Mouse (Mus musculus): ENCODE measurements around the gene Slc12a7.
A peak's percentile ranks its signal among the peaks of the same experiment; 100 is the strongest.

The Slc12a7 gene

GRCm38 (mm10) chr13:73821251-73821650 lies 88.4 kb downstream of the Slc12a7 start:
- no peak for DNase-seq (ENCODE audit: low spot score)

GRCm38 (mm10) chr13:73822187-73822800 lies 89.4 kb downstream of the Slc12a7 start:
- DNase-seq (ENCODE audit: low spot score), result peak; percentile 74

GRCm38 (mm10) chr13:73823711-73824110 lies 90.8 kb downstream of the Slc12a7 start:
- DNase-seq (ENCODE audit: low spot score), result no peak

- no peak for DNase-seq (ENCODE audit: low spot score)
Measured at GRCm38 (mm10) chr13:73827243-73827642, 94.3 kb downstream of the Slc12a7 start.

- DNase-seq (ENCODE audit: low spot score), result peak; percentile 77
Measured at GRCm38 (mm10) chr13:73831486-73831885, 98.6 kb downstream of the Slc12a7 start.

- peak; percentile 66 for DNase-seq (ENCODE audit: low spot score)
Measured at GRCm38 (mm10) chr13:73833809-73834208, 100.9 kb downstream of the Slc12a7 start.

- no peak for DNase-seq (ENCODE audit: low spot score)
Measured at GRCm38 (mm10) chr13:73835791-73836190, 102.9 kb downstream of the Slc12a7 start.

- DNase-seq (ENCODE audit: low spot score), result no peak
Measured at GRCm38 (mm10) chr13:73836491-73836890, 103.6 kb downstream of the Slc12a7 start.

GRCm38 (mm10) chr13:73837708-73838107 lies 104.8 kb downstream of the Slc12a7 start:
- DNase-seq (ENCODE audit: low spot score), result no peak

GRCm38 (mm10) chr13:73839137-73839548 lies 106.2 kb downstream of the Slc12a7 start:
- DNase-seq (ENCODE audit: low spot score), result no peak

- DNase-seq (ENCODE audit: low spot score), result peak; percentile 39
Measured at GRCm38 (mm10) chr13:73839740-73840139, 106.8 kb downstream of the Slc12a7 start.

- no peak for DNase-seq (ENCODE audit: low spot score)
Measured at GRCm38 (mm10) chr13:73842696-73843095, 109.8 kb downstream of the Slc12a7 start.

- peak; percentile 43 for DNase-seq (ENCODE audit: low spot score)
Measured at GRCm38 (mm10) chr13:73846589-73847464, 113.9 kb downstream of the Slc12a7 start.

- DNase-seq (ENCODE audit: low spot score), result peak; percentile 91
Measured at GRCm38 (mm10) chr13:73847465-73847836, 114.6 kb downstream of the Slc12a7 start, which contains the start of gene Nkd2. Gene Nkd2 (minus strand): TSS chr13:73847631.

All from embryo, embryonic 10 days (tissue).